Mouse (Mus musculus): Measurements from ENCODE around the gene Cacna1d.

- no peak for TF ChIP-seq CTCF (IDR thresholded peaks at IDR 0.05; ENCODE audit: low read depth, low read length)
- TF ChIP-seq POLR2A (IDR thresholded peaks at IDR 0.05; ENCODE audit: borderline replicate concordance, low read depth, low read length), result no peak
These were observed 352.8 kb downstream of the Cacna1d start for GRCm38 (mm10) chr14:30138379-30138964.
